Mouse (Mus musculus): ENCODE measurements around the gene Mrpl39.

Mrpl39 gene

DNA sequence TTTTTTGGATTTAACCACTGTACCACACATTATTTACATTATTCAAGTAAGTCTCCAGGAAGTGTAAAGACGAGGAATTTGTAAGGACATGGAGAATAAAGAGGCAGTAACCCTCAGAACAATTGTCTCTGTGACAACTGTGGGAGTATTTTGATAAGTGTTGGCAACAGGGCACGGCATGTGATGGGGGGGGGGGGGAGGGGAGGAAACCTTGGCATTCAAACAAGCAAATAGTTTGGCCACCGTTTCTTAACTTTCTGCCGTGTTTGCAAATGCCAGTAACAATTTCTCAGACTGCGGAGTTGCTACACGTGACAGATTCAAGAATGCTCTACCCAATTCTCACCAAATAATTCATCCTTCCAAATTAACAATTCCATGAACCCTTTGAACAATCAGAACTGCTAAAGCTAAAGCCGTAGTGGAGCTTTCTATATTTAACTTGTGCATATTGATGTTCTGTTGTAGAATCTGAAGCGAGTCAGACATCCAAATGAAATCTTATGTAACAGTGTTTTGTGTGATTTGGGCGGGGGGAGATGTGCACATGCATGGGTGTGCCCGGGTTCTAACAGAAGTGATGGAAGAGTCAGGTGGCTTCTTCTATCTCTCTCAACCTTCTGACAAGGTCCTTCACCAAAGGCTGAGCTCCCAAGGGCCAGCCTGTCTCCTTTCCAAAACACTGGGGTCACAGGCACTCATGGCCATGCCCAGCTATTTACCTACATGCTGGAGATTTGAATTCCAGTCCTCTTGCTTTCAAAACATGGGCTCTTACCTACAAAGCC lies 9.4 kb upstream of the Mrpl39 start:
- no peak for DNase-seq (ENCODE audit: low spot score)

DNA sequence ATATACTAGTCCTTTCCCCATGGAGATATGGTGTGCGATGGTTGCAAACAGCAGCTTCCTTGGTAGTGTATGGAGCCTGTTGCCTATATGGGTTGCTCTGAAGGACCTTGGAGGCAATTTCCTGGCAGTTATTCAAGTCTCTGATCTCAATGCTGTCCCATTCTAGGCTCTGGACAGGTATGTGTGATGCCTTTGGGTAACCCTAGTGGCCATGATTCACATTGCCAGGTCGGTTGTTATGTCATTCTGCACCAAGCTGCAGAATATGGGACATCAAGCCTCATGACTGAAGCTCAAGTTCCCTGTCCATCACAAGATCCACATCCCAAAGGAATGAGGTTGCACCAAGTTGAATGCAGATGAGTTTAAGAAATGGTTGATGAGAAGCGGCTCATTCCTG lies 1.8 kb upstream of the Mrpl39 start:
- DNase-seq (ENCODE audit: low spot score): no peak

GRCm38 (mm10) chr16:84734806-84735165 lies 756 bp downstream of the Mrpl39 start:
- DNase-seq (ENCODE audit: low spot score): no peak

DNA sequence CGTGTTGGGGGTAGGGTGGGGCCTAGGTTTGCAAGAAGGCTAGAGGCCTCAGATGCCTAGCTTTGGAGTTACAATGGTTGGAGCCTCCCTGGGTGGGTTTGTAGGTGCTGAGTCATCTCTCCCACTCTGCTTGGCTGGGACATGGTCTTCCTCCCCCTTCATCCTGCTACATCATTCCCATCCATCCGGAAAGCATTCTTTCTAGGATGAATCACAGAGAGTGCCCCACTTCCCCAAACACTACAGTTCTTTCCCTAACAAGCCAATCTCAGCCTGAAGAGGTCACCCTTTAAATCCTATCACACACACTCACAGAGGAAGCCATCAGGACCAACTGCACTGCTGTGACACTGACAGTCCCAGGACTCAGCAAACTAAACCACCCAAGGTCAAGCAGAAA lies 14.9 kb downstream of the Mrpl39 start:
- DNase-seq (ENCODE audit: low spot score): no peak

DNA sequence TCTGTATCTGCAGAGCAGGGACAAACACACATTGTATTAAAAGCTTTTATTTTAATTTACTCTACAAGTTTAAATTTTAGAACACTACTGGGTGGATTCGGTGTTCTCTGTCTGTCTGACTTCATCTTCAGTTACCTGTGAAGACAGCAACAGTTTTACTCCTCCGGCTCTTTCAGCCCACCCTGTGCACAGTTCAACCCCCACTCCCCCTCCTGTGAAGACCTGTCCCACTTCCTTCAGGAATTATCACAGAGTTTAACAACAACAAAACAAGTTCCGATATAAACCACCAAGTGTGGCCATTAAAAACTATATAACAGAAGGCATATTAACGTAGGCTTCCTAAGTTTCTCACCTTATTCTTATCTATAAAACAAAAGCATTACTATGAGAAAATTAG lies 17.3 kb downstream of the Mrpl39 start:
- no peak for DNase-seq (ENCODE audit: low spot score)

DNA sequence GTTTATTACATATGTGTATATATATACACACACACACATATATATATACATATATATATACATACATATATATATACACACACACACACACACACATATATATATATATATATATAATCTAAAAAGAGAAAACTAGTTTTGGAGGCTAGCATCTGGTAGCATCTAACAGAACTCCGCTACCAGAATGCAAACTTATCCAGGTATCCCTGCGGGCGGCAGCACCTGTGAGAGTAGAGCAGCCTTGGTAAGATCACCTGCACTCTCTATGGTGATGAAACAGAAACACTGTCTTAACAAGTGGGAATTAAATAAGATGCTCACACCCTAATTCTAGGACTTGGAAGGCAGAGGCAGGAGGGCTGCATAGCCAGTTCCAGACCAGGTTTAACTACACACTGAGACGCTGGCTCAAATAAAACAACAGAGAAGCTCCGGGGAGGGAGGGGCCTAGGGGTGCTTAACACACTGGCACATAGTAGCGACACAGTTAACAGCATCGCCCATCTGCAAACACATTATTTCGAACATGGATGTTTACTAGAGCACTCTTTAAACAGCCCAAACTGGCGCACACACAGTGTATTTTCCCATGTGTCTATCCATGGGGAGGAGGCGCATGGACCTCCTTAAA lies 17.8 kb downstream of the Mrpl39 start:
- DNase-seq (ENCODE audit: low spot score): no peak

DNA sequence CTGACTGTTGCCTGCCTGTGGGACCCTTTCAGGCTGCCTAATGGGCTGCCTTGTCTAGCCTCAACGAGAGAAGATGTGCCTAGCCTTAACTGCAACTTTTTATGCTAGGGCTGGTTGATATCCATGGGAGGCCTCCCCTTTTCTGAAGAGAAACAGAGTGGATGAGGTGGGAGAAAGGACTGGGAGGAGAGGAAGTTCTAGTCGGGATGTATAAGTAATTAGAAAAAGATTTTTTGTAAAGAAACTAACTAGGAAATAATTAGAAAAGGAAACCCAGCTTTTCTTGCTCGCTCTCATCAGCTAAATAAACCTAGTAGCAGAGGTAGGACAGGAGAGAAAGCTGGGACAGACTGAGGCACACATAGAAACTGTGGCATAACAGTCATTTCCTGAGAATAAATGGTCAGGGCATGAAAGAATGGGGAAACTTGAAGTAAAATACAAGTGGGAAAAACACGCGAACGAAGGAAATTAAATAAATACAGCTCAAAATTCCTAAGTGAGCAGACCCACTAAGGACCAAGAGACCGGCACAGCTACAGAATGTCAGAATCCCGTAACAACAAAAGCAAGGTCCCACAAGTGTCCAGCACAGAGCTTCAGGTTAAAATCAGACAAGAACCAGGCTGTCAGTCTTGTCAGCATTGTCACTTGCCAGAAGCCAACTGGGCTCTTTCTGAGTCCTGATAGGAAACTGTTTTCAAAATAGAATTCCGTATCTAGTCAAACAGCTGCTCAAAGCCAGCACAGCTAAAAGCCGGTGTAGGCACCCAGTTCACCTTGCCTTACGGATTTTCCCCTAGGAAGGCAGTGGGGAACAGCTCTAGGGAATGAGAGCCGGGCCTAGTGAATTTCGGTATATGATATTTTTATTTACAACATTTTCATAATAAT lies 18.6 kb downstream of the Mrpl39 start:
- DNase-seq (ENCODE audit: low spot score): no peak

GRCm38 (mm10) chr16:84716197-84716596 lies 19.3 kb downstream of the Mrpl39 start:
- DNase-seq (ENCODE audit: low spot score): no peak

DNA sequence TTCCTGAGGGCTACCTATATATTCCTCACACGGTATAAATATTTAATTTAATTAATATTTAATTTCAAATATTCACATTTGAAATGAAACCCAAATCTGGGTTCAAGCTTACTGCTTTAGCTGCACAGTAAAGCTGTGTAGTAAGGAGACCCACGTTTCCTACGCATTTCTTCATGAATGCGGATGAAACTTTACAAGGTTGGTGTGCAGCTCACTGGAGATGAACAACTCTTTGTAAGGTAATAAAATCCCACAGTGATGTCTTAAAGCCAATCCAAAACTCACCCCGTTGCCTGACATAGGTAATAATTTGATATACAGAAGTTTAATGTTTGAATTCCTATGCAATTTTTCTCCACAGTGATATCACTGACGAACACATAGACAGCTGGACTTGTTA lies 20.6 kb downstream of the Mrpl39 start:
- DNase-seq (ENCODE audit: low spot score): no peak

DNA sequence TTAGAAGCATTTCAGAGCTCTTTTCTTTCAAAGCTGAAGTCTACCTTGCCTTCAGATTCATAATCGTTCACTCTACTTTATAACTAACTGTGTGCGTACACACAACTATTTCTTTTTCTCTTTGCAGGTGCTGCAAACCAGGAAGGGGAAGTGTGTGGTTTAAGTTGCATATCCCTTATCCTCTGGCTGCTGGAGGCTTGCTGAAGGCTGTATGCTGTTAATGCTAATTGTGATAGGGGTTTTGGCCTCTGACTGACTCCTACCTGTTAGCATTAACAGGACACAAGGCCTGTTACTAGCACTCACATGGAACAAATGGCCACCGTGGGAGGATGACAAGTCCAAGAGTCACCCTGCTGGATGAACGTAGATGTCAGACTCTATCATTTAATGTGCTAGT lies 21.6 kb downstream of the Mrpl39 start:
- DNase-seq (ENCODE audit: low spot score): no peak

DNA sequence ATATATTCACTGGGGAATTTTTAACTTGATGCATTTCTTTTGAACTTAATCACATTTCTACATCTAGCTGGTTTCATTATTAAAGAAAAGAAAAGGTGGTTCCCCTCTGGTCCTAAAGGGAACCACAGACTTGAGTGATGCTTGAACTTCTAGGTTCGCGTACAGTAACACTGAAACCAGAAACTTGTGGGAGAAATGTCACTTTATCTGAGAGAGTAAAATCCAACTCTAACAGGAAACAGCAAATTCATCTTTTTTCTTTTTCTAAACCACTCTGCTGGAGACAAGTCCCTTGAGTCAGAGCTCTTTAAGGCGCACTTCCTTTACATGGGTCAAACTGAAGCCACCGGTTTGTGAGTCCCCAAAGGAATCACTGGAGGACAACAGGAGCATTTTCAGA lies 22.4 kb downstream of the Mrpl39 start:
- DNase-seq (ENCODE audit: low spot score): no peak

DNA sequence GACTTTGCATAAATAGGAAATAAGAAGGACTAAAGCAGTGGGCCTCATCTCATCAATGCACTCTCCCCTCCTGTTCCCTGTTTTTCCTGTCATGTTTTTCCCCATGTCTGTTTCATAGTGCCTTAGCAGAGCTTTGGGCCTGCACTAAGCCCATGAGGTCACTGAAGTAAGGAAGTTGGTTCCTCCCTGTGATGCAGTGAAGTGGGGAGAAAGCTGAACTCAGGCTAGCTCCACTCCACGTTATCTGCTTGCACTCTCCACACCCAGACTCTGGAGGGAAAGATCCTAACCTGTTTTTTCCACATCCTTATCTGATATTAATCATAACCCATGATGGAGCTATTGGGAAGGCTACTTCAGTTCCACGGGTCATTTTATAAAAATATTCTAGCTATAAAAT lies 26.9 kb downstream of the Mrpl39 start:
- no peak for DNase-seq (ENCODE audit: low spot score)

GRCm38 (mm10) chr16:84707802-84708201 lies 27.7 kb downstream of the Mrpl39 start:
- no peak for DNase-seq (ENCODE audit: low spot score)

- DNase-seq (ENCODE audit: low spot score): no peak
Observed at GRCm38 (mm10) chr16:84706571-84706970, 29.0 kb downstream of the Mrpl39 start.

DNA sequence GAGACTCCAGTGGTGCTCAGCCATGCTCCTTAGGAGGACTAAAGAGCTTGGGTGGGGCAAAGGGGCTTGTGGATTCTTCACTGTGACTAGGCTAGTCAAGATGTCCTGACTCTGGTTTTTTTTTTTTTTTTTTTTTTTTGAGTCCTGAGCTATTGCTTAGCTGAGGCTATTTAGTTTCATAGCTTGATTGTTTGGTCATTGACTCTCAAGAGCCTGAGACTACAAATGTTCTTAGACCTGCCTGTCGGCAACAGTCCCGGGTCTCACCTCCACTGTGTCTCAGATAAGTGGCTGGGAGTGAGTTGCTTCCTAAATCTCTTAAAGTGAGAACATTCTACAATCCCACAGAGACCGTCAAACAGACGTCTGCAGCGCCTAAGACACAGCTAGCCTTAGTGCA lies 30.0 kb downstream of the Mrpl39 start:
- DNase-seq (ENCODE audit: low spot score): no peak

- DNase-seq (ENCODE audit: low spot score): no peak
Observed at GRCm38 (mm10) chr16:84704661-84705240, 30.8 kb downstream of the Mrpl39 start.

- no peak for DNase-seq (ENCODE audit: low spot score)
Observed at GRCm38 (mm10) chr16:84703769-84704660, 31.5 kb downstream of the Mrpl39 start.

DNA sequence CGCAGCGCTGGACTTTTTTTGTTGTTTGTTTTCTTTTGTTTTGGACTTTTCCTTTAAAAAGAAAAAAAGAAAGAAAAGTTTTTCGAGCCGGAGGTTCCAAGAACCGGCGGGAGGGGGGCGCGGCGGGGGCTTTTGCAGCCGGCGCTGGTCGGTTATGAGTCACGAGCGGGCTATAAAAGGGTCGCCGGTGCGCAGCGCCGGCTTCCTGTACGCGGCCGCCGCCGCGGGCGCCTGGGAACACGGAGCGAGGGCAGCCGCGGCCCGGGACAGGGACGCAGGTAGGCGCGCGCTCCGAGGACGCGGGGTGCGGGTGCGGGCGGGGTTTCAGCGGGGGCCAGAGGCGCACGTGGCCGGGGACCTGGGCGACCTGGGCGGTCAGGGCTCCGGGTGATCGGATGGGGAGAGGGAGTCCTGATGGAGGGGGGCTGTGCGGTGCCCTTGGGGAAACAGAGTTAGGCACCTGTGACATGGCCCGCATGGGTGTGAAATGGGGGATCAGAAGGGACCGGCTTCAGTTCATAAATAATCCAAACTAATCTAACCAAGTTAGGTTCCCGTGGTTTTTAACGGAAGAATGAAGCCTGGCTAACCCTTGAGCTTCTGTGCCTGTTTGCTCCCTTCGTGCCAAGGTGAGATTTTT lies 32.3 kb downstream of the Mrpl39 start:
- peak; percentile 9 for DNase-seq (ENCODE audit: low spot score)

DNA sequence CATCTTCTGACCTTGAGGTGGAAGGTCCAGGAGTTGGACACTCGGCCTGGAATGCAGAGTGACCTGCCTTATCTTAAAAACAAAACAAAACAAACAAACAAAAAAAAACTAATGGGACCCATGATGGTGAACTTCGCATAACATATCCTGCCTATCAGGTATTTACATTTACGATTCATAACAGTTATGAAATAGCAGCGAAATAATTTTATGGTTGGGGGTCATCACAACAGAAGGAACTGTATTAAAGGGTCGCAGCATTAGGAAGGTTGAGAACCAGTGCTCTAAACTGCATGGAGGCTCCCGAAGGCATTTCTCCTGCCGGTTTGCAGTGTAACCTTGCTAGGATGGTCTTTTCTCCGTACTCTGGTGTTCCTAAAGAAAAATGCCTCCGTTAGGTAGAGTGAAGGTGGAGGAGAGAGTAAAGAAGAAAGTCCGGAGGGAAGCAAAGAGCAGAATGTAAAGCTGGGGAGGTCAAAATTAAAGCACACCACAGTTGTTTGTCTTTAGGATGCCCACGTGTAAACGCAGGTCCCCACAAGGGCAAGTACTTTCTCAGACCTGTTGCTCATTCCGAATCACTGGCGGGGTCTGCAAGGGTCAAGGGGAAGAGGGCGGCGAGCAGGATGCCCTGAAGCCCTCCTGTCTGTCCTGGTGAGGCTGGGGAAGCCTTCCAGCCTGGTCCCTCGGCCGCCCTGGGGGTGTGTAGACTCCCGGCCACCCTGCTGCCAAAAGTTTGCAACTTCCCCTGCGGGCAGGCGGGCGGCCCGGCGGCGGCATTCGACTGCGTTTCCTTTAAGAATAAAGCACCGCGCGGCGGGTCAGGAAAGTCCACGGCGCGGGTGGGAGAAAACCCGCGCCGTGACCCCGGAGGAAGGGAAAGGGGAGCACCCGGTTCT lies 33.1 kb downstream of the Mrpl39 start:
- no peak for DNase-seq (ENCODE audit: low spot score)

- DNase-seq (ENCODE audit: low spot score): no peak
Observed at GRCm38 (mm10) chr16:84701041-84701440, 34.5 kb downstream of the Mrpl39 start.

Measured in spleen, adult 12 weeks (tissue).